Mouse (Mus musculus) cerebellum, postnatal 4 days (tissue): Measurements from ENCODE around the gene Akap6.

Experiments used
- DNase-seq, 2 experiments: peaks; one replicate each; pipeline ENCODE4 v3.0.0; 2022; ENCODE audit warnings: low spot score in 2 of 2, mixed read lengths in 1 of 2

The Akap6 gene

DNA sequence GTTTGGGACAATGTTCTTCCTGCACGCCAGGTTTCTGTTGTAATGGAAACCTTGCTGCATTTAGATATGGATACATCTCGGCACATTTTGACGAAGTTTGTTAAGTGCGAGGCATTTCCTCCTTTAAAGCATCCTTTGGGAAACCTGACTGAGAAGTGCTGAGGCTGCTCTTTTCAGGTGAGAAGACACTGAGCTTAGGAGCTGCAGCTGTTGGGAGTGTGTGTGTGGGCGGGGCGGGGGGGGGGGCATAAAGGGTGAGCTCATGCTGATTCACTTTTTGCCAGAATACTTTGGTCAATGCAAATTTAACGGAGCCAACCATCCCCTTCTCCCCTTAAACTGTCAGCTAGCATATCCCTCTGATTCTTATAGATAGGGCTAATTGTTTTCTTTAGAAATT is 81.9 kb downstream of the Akap6 start:
- no peak for DNase-seq

DNA sequence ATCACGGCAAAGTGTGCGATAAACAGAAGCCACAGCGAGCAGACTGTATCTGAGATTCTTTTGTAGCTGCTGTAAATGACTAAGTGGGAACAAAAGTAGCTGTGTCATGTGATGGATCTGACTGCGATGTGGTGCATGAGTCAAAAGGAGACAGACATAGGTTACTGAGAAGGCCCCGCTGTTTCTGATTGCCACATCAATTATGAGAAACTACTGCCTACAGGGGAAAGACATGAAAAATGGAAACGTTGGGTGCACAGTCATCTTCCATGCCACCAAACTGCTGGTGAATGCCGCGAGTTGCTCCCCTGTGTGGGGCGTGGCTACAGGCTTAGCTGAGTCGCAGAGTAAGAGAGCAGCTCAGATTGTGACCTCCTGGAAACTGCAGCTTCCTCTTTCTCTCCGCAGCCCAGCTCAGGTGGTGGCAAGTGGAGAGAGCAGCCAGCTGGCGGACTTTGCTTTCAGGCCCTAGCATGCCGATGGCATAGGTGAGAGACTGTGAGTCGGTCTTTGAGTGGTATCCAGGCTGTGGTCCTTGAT is 83.8 kb downstream of the Akap6 start:
- peak in 1 of 2 experiments; percentile 21 for DNase-seq

DNA sequence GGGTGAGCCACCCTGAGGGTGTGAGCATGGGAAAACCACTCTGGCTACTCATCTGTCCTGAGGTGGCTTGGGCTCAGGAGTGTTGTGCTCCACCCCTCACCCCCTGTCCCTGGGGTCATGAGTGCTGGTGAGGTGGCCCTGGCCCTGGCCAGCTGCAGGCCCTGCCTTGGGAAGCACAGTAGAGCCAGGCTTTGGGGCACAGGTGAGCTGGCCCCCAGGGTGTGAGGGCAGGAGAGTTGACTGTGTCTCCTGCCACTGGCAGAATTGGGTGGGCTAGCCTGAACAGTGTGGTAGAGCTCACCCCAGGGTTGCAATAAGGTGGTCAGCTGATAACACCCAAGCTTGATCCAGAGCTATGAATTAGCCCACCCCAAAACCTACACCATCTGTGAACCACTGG is 86.0 kb downstream of the Akap6 start:
- DNase-seq: no peak

DNA sequence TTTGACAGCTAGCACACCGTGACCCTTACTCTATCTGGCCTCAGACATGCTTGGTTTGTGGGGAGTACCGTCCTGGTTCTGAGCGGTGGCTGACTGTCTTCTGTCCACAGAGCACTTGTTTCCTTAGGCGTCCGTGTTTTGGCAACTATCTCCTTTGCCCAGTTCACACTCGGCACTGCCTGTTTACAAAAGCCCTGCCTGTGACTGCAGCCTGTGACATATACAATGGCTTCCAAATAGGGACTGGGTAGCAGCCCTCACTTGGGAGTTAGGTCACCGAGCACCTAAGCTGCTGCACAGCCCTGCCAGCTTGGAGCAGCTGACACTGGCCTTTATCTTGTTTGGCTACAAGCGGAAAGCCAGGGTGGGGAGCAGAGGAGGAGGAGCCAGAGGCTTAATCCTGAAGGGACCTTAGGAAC is 91.2 kb downstream of the Akap6 start:
- peak in 1 of 2 experiments; percentile 20 for DNase-seq

DNA sequence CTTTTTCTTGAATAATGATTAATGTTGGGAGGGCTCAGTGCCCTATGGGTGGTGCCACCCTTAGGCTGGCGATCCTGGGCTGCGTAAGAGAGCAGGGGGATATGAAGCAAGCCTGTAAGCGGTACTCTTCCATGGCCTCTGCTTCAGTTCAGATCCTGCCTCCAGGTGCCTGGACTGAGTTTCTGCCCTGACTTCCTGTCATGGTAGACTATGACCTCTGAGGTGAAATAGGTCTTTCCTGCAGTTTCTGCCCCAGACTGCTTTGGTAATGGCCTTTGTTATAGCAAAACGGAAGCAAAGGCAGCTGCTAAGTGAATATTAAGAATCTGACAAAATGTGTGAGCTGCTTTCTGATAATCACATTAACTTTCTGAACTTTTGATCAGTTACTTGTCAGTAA is 94.9 kb downstream of the Akap6 start:
- no peak for DNase-seq

DNA sequence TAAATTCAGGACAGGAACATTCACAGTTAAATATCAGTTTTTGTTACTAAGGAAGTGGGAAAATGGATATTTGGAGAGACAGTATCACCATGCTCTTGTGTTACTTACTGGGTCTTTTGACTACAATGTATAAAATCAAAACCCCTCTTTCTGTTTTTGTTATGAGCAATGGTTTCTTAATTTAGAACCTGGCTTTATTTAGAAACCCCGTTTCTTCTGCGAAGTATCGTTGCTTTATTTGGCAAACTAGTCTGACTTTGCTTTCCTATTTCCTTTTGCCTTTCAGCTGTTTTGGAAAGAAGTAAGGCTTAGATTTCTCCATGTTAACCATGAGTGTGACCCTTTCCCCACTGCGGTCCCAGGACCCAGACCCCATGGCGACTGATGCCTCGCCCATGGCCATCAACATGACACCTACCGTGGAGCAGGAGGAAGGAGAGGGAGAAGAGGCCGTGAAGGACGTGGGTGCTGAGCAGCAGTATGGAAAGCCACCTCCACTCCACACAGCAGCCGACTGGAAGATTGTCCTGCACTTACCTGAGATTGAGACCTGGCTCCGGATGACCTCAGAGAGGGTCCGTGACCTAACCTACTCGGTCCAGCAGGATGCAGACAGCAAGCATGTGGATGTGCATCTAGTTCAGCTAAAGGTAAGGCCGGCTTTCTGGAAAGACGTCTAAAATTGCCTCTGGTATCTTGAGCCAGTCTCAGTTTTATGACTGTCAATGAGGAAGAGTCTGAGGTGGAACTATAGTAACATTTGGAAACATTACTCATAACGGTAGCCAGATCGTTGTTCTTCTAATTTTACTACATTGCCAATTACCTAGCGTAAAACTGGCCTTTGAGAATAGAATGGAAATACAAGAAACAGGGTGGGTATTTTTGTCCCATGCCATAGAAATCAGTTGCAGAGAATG is 96.6 kb downstream of the Akap6 start:
- DNase-seq: no peak

DNA sequence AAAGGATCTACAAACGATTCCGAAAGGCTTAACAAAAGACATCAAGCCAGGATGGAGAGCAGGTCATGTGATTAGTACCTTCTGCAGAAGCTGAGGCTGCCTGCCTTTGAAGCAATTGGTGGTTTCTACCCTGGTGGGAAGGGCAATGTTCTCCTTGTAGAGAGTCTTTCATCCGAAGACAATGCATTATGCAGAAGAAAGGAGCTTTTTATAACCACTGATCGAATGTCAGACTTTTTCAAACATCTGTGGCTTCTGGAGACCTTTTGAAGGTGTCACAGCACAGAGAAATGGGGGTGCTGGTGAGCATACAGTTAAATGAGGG is 97.2 kb downstream of the Akap6 start:
- no peak for DNase-seq

DNA sequence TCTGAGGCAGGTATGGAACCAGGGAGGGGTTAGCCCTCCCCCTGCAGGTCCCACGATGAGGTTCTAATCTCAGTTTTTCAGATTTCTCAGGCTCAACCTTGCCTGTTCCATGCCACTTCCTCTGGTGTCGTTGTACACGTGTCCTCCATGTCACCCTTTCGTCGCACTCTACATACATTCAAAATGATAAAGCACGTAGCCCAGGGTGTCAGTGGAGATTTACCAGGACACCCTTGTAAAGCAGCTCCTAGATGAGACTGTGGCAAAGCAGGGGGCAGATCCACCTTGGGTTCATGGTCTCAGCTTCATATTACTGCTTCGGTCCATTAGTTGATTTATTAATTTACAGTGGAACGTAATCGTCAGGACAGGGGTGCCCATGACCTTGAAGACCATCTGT is 100.5 kb downstream of the Akap6 start:
- no peak for DNase-seq

GRCm38 (mm10) chr12:52806273-52806672 is 107.1 kb downstream of the Akap6 start:
- no peak for DNase-seq

DNA sequence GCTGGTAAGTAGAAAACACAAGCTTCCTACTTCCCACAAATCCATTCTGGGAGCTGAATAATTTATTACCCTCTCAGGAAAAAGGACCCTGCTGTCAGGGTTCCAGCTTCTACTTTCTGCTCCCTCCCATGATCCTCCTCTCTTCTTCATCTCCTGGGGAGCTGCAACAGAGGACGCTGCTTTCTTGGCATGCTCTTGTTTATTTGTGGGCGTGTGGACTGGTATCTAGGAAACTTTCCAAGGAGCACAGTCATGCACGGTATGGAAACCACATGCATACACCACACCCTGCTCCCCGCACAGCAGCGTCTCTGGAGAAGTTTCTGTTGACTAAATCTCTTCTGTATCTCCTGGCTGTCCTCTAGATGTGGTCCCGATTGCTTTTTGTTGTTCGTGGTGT is 119.4 kb downstream of the Akap6 start:
- no peak for DNase-seq

- DNase-seq: no peak
These were observed 125.6 kb downstream of the Akap6 start for GRCm38 (mm10) chr12:52824774-52825173.

- DNase-seq: no peak
These were observed 130.0 kb downstream of the Akap6 start for GRCm38 (mm10) chr12:52828944-52829736.

- DNase-seq: no peak
These were observed 132.6 kb downstream of the Akap6 start for GRCm38 (mm10) chr12:52831782-52832181.

- peak in 1 of 2 experiments; percentile 74 for DNase-seq
These were observed 133.0 kb downstream of the Akap6 start for GRCm38 (mm10) chr12:52832230-52832629.

DNA sequence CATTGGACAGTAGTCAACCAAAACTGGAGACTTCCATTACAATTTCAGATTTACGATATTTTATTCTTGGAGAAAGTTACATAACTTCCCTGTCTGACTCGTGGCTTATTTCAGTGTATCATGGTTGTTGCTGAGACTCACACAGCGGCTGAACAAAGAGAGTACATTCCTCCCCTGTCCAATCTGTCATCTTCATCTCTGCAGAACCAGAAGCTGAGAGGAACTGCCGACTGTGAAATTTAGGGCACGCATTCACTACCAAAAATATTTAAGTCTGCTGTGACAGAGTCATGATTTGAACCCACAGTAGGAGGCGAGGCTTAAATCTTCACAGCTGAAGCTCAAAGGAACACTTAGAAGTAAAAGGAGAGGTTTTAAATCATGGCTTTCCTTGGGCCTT is 134.0 kb downstream of the Akap6 start:
- no peak for DNase-seq

DNA sequence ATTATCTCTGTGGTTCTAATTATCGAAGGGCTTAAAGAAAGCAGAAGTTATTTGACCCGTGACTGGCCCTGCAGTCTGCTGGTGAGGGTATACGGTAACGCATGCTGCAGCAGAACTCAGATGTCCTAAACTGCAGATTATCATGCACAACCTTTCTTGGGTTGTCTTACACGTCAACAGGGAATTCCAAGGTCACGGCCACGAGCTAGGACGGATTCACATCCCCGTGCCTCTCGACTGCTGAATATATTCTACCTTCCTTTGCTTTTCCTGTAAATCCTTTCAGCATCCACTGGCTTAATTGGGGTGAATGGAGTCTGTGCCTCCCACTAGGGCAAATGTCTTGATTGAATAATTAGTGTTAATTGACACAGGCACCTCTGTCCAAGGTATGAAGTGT is 134.9 kb downstream of the Akap6 start:
- DNase-seq: no peak

- DNase-seq: no peak
These were observed 135.6 kb downstream of the Akap6 start for GRCm38 (mm10) chr12:52834781-52835279.

- DNase-seq: peak in 1 of 2 experiments; percentile 26
These were observed 136.1 kb downstream of the Akap6 start for GRCm38 (mm10) chr12:52835291-52835742.

DNA sequence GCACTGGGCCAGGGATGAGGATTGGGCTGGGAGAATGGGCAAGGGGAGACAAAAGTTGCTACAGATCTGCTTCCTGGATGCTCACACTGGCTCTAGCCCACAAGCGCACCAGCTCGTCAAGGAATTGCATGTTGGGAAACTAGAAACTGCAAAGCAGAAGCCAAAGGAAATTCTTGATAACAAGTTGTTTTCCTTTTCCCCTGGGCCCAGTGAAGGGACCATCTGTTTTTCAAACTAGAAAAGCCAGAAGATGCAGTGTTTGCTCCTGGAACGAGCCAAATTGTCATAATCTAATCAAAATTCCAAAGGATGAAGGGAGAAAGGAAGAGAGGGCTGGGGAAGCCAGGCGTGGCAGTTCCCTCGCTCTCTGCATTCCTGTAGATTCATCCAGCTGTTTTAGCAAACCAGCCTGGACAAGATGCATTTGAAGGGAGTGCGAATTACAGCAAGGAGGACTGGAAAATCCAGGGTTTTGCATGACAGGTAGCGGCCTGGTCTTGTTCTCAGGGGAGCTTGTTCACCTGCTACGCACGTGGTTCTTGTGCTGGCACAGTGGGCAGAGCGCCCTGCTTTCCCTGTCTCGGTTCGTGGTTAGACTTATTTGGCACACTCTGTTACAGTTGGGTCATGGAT is 136.8 kb downstream of the Akap6 start:
- DNase-seq: no peak

DNA sequence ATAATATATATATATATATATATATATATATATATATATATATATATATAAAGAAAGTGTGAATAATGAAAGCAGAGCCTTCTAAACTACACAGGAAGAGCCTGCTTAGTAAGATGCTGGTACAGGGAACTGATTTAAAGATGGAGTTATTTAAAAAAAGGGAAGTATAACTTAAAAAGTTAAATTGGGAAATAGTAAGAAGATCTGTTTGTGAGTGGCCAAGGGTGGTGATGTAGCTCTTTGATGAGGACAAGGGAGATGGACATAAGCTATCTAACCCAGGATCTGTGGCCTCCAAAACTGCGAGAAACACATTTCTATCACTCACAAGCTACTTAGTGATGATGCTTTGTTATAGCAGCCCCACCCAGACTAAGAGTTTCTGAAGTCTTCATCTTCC is 146.8 kb downstream of the Akap6 start:
- no peak for DNase-seq

DNA sequence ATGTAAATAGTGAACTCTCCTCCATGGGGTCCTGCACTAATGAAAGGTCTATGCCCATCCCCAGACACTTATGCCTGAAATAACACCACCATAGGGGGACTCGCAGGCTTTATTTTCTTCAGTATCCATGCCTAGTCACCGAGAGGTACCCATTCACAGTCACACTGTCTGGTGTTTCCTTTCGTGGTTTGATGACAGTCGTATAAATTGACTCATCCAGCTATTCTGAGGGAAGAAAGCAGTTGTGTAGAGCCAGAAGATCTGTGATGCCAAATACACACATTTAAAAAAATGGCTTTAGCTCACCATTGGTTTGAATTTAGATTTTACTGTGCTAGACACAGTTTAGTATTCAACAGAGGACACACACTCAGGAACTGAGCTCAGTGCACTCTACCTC is 147.8 kb downstream of the Akap6 start:
- no peak for DNase-seq
